Mouse (Mus musculus): Measurements from ENCODE around the gene Tmem170b.
"Not testable (repeated sequence)": the region's sequence is repeated elsewhere in the genome, so short reads cannot be mapped to it uniquely, and the experiment has no call there.

Gene Tmem170b

DNA sequence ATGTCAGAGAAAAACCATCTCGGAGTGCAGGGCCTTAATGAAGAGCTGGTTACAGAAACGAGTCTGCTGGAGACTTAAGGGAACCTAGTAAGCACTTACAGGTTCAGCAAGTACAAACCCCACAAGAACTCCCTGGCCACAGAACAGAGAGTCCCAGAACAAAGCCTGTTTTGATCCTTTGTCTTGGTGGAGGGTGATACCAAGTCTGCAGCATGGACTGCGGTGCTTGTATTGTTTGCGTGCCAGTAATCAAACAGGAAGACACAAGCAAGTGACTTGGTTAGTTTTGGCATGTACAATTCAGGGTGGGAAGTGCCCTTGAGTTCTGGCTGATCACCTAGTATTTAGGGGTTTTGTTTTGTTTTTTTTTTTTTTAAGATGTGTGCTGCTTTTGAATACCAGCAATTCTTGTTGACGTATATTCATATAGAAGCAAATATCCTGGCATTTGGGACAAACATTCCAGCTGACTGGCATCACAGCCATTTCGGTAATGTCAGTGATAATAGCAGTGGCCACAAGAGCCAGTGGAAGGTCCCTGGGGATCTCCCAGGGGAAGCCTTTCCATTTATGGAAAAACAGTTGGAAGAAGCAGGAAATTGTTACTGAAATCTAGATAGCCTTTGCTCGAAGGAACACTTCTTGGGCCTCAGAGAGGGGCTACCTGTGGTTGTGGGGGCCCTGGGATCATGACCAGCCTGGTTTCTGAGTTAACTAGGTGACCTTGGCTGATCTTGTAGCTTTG lies 64.9 kb downstream of the Tmem170b start:
- DNase-seq, result no peak

DNA sequence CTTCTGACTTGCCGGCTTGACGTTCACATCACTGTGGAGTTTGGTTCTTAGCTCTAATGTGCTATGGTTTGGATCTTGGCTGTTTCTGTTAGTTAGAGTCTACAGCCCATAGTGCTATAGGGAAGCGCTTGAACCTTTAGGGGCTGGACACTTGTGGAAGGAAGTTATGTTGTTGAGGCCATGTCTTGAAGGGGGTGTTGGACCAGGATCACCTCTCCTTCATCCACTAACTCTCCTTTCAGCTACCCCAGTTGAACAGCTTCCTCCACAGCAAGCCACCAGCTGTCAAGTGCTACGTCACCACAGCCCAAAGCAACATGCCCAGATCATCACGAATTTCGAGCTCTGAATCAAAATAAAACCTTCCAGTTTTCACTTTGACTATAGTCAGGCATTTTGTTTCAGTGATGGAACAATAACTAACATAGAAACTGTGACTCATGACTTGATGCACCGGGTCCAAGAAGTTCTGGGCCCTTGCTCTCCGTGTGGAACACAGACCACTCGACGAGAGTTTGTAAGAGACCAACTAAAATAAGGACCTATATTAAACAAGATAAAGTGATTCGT lies 65.5 kb downstream of the Tmem170b start:
- DNase-seq, result no peak

DNA sequence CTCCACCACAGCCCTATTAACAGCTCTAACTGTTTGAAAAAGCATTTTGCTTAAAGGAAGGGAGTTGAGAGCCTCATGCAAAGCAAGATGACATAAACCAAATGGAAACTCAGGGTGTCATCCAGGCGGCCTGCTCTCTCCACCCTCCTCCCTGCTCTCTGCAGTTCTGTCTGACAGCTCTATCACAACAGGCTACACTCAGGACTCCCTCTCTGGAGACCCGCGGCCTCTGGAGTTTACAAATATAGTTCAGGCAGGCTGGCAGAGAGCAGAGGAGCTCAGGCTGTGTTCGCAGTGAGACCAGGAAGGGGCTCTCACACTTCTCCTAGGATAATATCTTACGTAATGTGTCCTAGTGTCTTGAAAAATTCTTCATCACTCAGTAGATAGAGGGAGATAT lies 67.2 kb downstream of the Tmem170b start:
- DNase-seq, result not testable (repeated sequence)

DNA sequence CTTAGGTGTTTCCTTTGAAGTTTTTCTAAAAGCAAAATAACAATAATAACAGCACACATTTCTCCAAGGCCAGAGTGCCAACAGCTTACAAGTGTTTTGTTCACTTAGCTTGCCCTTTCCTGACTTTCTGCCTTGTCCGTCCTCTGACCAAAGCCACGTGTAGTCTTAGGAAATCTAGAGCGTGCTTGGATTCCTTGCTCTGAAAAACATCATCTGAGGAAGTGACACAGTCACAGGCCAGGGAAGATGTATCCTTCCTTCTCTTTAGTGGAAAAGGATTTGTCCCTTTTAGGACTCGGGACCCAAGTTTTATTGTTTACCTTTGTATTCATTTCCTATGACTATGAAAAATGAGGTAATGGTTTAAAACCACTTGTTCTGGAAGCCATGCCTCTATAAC lies 67.8 kb downstream of the Tmem170b start:
- DNase-seq, result no peak

DNA sequence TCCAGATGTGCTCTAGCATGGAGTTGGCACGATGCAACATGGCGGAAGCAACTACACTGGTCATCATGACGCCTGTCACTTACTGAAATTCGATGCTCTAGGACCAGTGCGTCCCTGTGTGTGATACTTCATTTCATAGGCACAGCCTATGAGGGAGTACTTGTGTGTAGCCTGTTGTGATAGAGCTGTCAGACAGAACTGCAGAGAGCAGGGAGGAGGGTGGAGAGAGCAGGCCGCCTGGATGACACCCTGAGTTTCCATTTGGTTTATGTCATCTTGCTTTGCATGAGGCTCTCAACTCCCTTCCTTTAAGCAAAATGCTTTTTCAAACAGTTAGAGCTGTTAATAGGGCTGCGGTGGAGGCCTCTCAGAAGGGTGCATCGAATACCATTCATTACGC lies 68.9 kb downstream of the Tmem170b start:
- not testable (repeated sequence) for DNase-seq

DNA sequence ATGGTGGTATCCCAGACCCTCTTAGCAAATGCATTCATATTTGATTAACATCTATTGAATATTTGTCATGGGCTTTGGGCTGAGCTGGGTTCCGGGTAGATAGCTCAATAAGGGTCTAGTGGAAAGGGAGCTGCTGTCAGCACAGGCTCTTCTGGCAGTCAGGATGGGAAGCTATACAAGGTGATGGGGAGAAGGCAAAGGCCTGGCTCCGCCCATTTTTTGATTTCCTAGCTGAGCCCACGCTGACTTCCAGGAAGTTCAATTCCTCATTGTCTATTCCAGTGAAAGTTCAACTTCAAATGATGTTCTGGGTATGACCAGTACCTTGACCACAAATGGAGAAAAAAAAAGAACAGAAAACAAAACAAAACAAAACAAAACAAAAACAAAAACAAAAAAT lies 69.8 kb downstream of the Tmem170b start:
- no peak for DNase-seq

DNA sequence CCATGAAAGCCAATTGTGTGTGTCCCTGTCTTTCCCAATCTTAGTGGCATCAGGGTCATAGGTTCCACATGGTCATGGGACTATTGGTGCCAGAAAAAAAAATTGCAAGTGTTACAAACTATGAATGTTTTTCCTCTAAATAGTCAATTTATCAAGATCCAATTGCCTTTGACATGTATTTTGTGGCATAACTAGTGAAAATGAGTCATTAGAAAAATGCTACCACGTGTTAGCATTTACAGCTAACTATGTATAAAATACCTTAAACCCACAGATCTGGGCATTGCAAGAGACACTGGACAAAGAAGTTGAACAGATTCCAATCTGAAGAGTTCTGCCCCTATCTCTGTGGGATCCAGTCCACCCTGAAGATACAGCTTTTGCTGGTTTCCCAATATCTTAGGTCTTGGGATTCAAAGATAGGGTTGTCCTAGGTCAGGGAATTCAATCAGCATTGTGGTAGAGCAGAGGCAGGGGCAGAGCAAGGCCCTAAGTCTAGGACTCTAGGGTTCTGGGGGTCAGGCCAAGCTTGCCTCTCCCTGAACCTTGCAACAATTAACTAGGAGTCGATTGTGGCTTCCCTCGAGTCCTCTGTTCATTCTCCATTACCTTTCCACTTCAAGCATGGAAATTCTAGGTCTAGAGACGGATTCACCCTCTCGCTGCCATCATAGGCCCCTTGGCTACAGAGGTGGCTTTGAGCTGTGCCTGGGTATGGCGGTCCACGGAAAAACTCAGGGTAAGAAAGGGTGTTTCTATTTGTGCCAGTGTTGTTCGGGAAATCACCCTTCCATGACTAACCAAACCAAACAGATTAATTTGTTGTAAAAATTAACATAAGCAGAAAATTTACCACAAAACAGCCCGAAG lies 70.5 kb downstream of the Tmem170b start:
- DNase-seq, result no peak

DNA sequence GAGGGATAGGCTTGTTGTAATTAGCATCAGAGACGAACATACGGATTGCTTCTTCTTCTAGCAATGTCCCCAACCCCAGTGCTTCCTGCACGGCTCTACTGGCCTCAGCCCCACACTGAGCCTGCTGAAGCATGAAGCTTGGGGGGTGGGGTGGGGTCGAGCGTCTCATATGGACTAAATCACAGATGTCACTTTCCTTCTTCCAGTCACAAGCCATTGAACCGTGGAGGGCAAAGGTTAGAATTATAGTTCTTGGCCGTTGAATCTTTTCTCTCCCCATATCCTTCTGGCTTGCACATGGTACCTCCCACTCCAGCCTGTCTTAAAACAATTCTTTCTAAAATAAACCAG lies 71.1 kb downstream of the Tmem170b start:
- no peak for DNase-seq

DNA sequence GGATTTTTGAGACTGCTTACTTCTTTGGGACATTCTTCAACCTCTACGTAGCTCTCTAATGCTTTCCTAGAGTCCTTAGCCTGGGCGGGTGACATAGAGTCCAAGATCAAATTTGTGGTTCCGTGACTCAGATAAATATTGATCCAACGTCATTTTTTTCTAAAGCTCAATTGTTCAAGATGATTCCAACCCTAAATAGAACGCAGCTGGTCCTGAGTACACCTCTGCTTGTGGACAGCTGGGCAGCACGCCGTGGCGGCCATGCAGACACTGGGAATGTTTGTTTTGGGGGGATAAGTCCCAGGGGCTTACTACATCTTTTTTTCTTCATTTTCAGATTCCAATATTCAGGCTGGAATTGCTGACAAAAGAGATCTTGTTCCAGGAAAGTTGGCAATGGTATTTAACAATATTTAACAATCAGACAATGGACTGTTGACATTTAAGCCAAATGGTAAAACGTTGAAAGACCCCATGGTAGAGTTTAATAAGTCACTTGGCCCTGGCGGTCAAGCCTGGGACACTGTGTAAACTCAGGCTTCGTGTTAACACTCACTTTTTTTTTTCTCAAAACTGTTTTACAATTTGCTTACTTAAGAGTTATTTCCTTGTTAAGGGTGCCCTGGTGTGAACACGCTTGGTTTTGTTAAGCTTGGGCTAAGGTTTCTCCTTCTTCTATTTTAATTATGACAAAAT lies 75.3 kb downstream of the Tmem170b start:
- no peak for DNase-seq

DNA sequence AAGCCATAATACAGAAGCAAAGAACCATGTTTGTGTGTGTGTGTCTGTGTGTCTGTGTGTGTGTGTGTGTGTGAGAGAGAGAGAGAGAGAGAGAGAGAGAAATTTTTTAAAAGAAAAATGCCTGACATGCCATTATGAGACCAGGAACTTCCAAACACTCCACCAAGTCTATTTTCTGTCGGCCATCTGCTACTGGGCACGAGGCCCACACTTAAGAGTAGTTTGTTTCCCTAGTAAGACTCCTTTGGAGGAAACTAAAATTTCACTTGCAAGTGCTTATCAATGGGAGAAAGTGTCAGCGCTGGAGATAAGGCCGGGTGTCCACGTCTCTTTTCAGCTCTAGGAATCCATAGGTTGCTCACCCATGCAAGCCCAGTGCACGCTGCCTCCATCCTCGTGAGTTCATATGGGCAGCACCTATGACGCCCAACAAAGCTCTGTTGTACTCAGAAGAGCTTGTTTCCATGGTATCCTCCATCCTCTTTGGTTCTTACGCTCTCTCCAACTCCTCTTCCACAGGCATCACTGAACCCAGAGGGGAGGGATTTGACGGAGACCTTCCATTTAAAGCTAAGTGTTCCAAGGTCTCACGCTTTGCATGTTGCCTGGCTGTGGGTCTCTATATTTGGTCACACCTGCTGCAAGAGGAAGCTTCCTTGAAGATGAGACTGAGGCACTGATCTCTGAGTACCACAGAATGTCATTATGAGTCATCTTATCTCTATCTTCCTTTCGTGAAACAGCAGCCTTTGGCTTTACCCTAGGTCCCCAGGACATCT lies 76.8 kb downstream of the Tmem170b start:
- DNase-seq, result no peak

DNA sequence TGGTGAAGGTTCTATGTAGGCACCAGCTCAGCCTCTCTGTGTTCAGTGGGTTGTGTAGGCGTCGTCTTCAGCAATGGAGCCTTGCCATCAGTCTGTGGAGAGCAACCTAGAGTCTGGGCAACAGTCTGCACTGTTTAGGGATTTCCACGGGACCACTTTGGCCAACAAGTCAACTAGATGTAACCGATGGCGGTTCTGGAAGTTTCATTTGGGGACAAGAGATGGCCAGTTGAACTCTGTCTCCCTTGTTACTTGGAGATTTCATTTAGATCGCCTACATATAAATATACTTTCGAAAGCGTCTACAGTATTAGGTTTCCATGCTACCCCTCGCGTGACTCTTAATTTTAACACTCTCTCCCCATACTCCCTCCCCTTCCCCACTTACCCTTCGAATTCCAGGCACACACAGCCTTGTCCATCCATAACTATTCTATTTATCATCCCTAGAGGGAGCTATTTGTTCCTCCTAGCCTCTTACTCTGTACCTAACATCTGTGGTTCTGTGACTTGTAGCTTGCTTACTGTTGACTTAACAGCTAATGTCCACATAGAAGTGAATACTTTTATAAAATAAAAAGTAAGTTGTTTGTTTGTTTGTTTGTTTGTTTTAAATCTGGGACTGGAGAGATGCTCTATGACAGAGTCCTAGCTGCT lies 77.8 kb downstream of the Tmem170b start:
- DNase-seq, result no peak

DNA sequence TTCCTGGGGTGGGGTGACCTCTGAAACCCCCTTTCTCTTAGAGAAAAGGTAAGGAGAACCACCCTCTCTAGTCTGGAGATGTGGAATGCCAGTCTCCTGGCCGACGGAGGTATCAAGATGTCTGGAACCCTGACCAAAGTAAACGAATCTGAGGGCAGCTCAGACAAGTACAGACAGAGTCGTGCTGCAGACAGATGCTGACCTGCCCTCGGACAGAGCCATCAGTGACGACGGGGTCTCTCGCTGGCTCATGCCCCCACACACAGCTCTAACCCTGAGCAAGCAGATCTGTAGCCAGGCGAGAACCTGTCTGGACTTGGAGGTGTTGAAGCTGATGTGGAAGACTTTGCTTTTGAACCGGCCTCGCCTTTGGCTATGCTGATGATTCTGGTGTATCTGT lies 79.8 kb downstream of the Tmem170b start:
- no peak for DNase-seq

DNA sequence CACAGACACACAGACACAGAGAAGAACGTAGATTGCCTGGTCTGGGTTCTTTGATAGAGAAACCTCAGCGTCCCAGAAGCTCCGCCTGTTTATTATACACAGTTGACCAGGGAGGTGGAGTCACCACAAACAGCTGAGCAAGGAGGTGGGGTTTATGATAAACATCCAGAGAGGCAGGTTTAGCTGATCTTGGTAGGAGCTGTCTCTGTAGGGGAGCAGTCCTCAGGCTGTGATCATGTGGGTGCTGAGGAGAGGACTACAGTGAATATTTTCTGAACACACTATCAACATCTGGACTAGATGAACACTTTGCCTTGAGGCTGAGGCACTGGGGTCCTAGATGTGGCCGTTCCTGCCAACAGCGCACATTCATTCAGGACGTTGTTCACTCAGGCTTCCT lies 83.3 kb downstream of the Tmem170b start:
- DNase-seq, result no peak

DNA sequence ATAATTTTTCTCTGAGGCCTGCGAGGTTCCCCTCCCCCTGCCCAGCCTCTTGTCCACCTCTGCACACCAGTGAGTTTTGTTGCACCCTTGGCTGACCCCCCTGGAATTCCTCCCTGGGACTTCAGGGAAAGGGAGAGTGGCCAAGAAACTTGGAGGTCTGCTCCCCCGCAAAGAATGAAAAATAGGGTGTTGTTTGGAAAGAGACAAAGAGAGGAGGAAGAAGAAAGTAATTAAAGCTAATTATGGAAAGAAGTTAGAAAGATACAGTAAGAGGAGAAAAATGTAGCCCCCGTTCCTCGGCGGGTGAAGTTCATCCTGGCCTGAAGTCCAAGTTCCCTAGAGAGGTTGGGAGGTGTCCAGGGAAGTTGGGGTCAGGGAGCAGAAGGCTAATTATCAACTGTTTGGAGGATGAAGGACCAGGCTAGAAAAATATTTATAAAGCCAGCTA lies 83.9 kb downstream of the Tmem170b start:
- no peak for DNase-seq
